Mouse (Mus musculus): ENCODE measurements at regions not wholly inside any gene's neighbourhood (a gene's known extent, or its start where the extent isn't known, plus 50 kb on each side); places are given as distances from the start of the nearest gene placed in this dataset.

GRCm38 (mm10) chr14:47857731-47858556 is 209.7 kb downstream of the Ktn1 start:
- no peak for DNase-seq (ENCODE audit: low spot score)

- DNase-seq (ENCODE audit: low spot score), result no peak
Measured at GRCm38 (mm10) chr14:47862556-47862955, 214.3 kb downstream of the Ktn1 start.

GRCm38 (mm10) chr14:47863067-47863466 is 214.8 kb downstream of the Ktn1 start:
- peak; percentile 19 for DNase-seq (ENCODE audit: low spot score)

- DNase-seq (ENCODE audit: low spot score), result no peak
Measured at GRCm38 (mm10) chr14:47863701-47864100, 215.5 kb downstream of the Ktn1 start.

- no peak for DNase-seq (ENCODE audit: low spot score)
Measured at GRCm38 (mm10) chr14:47867017-47867416, 218.8 kb downstream of the Ktn1 start.

- DNase-seq (ENCODE audit: low spot score), result no peak
Measured at GRCm38 (mm10) chr14:47868258-47868780, 220.1 kb downstream of the Ktn1 start.

GRCm38 (mm10) chr14:47876585-47876984 is 228.3 kb downstream of the Ktn1 start:
- DNase-seq (ENCODE audit: low spot score), result no peak

- DNase-seq (ENCODE audit: low spot score), result no peak
Measured at GRCm38 (mm10) chr14:47877167-47877566, 228.9 kb downstream of the Ktn1 start.

- DNase-seq (ENCODE audit: low spot score), result no peak
Measured at GRCm38 (mm10) chr14:47877771-47878443, 229.7 kb downstream of the Ktn1 start.

- no peak for DNase-seq (ENCODE audit: low spot score)
Measured at GRCm38 (mm10) chr14:47885326-47885725, 235.3 kb upstream of the Peli2 start.

- DNase-seq (ENCODE audit: low spot score), result no peak
Measured at GRCm38 (mm10) chr14:47890251-47891198, 230.1 kb upstream of the Peli2 start.

- DNase-seq (ENCODE audit: low spot score), result no peak
Measured at GRCm38 (mm10) chr14:47896581-47896980, 224.0 kb upstream of the Peli2 start.

GRCm38 (mm10) chr14:47897907-47898530 is 222.6 kb upstream of the Peli2 start:
- DNase-seq (ENCODE audit: low spot score), result peak; percentile 27

GRCm38 (mm10) chr14:47898605-47899004 is 222.0 kb upstream of the Peli2 start:
- no peak for DNase-seq (ENCODE audit: low spot score)

- no peak for DNase-seq (ENCODE audit: low spot score)
Measured at GRCm38 (mm10) chr14:47905334-47905733, 215.3 kb upstream of the Peli2 start.

GRCm38 (mm10) chr14:47909129-47909528 is 211.5 kb upstream of the Peli2 start:
- DNase-seq (ENCODE audit: low spot score), result no peak

GRCm38 (mm10) chr14:47910741-47911295 is 209.8 kb upstream of the Peli2 start:
- no peak for DNase-seq (ENCODE audit: low spot score)

- no peak for DNase-seq (ENCODE audit: low spot score)
Measured at GRCm38 (mm10) chr14:47911546-47912545, 208.8 kb upstream of the Peli2 start.

GRCm38 (mm10) chr14:47915621-47916020 is 205.0 kb upstream of the Peli2 start:
- no peak for DNase-seq (ENCODE audit: low spot score)
